Mouse (Mus musculus) gastrocnemius, adult 2 months (tissue): ENCODE data around the gene Zfp36l1. TPM values are rescaled to one million over a fixed set of nuclear protein-coding genes. Genes with fewer than 3 reads are reported as not detected.

ENCODE experiments used
- DNase-seq: peaks from one replicate; pipeline ENCODE4 v3.0.0; 2022
- H3K27ac ChIP-seq: fragments of 200-600 bp; 2 replicates; pipeline ENCODE4 v1.8.1; 2022; ENCODE audit warnings: mild to moderate bottlenecking
- H3K4me3 ChIP-seq: fragments of 200-600 bp; 2 replicates; pipeline ENCODE4 v1.8.1; 2022; ENCODE audit warnings: mild to moderate bottlenecking, moderate library complexity
- CTCF ChIP-seq: fragments of 200-600 bp; IDR thresholded peaks from 2 replicates; pipeline ENCODE4 v1.8.1; 2022; ENCODE audit warnings: antibody characterized with exemption, mild to moderate bottlenecking, moderate library complexity
- intact Hi-C: fragments of 180-260 bp; cut with DNase I; formaldehyde crosslinking; loops from one replicate; pipeline ENCODE4 v1.15.1; 2025
- total RNA-seq, 2 experiments: library from RNA; stranded (reverse); gene quantifications; 2 replicates each; pipeline ENCODE4 v1.2.3; 2021

Gene Zfp36l1
- total RNA-seq, 2 experiments from 2014 or later = 25.7 to 46.6 TPM

DNA sequence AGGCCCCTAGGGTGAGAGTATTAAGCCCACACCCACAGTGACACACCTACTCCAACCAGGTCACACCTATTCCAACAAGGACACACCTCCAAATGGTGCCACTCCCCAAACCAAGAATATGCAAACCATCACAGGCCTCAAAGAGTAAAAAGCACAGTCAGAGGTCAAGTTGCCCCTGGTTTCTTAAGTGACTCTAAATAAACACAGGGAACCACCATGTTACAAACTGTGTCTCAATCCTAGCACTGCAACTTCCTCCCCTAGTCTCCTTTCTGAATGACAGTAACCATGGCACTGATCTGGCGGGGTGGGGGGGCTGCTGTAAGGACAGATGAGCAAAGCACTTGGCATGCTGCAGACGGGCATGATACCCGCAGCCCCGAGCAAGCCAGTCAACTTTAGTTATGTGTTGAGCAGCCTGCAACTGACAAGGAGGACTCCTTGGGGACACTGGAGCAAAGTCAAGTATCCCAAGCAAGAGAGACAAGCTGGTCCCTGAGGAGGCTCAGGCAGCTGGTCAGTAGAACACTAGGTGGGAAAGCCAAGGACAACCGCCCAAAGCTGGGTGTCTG is 14.5 kb upstream of the Zfp36l1 start:
- no peak overlapping the region for H3K27ac ChIP-seq
- TF ChIP-seq CTCF = no peak
- DNase-seq = peak; percentile 10
- H3K4me3 ChIP-seq = no peak overlapping the region
- intact Hi-C loops = no loop called here

DNA sequence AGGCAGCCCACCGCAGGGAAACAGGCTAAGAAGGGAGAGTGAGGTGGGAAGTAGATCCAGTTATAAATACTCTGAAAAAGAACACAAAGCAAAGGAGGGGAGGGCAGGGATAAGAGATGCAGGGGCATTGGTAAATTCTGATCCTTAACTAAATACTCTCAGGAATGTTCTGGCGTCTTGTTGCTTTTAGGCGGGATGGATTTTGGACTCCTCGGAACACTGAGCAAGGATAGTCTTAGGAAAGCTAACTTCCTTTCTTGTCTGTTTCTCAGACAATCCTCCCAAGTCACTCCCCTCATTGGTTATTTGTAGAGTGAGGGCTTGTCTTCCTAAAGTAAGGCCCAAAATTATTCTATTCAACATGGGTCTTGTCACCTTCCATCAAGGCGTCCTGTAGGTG is 12.5 kb upstream of the Zfp36l1 start:
- no peak for TF ChIP-seq CTCF
- no peak overlapping the region for H3K27ac ChIP-seq
- H3K4me3 ChIP-seq = no peak overlapping the region
- no peak for DNase-seq
- intact Hi-C loops = no loop called here

DNA sequence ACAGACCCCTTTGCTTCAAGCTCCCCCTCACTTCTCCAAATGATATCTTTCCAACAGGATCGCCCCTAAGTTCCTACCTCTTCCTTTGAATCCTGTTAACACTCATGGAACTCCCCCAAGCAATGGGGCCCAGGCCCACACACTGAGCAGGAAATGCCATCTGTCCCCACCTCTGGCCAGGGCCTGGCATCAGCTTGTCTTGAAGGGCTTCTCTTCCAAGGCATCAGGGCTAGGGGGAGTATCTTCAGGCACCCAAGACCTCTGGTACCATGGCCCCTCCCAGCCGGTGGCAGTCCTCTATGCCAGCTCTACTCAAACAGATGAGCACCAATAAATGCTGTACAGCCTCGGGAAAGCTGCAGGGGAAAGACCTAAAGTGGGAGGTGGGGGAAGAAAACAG is 11.9 kb upstream of the Zfp36l1 start:
- Histone ChIP-seq H3K4me3 (no peak overlapping the region), H3K27ac (peak overlapping the region; percentile 69)
- intact Hi-C loops = no loop called here
- peak; percentile 18 for DNase-seq
- no peak for TF ChIP-seq CTCF

DNA sequence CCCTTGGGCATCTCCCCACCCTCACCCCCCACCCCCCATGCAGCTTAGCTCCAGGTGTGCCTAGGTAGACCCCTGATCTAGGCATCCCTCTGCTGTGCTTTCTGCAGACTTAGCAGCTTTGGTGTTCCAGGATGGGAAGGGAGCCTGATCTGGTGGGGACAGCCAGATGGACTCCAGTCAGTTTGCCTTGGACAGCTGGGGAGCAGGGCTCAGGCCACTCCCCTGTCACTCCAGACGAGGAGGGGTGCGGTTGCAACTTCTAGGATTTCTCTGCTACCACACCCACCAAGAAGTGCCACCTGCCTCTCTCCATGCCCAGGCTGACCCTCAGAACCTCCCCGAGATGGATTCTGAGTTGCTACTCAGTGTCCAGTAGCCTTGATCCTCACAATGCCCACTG is 11.4 kb upstream of the Zfp36l1 start:
- H3K27ac ChIP-seq = peak overlapping the region; percentile 69
- TF ChIP-seq CTCF = no peak

DNA sequence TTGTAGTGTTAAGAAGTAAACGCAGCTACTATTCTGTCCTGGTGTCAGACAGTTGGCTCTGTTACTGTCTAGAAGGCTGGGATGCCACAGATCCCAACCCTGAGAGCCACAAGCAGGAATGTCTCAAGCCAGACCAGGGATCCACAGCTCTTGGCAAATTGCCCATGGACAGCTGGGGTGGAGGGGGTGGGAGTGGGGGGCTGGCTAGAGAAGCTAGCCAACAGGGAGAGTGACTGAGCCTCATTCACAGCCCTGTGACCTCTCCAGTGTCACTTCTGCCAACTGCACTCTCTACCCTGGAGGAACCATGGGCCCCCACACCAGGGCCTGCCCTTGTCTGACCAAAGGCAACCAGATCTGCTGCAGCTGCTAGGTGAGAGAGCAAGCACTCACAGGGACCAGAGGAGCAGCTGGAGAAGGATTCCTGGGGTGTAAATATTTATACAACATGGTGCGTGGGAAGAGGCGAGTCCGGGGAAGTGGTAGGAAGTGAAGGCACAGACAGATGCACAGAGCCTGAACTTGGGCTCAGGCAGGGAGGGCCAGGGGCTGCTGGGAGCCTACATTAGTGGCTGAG is 10.5 kb upstream of the Zfp36l1 start:
- DNase-seq = peak; percentile 47
- Histone ChIP-seq H3K4me3 (no peak overlapping the region), H3K27ac (peak overlapping the region; percentile 69)
- no peak for TF ChIP-seq CTCF
- intact Hi-C loops = no loop called here

More for the DNA sequence above, 11.4 kb upstream of the Zfp36l1 start:
- intact Hi-C loops = no loop called here
- no peak overlapping the region for H3K4me3 ChIP-seq
- DNase-seq = peak; percentile 83

DNA sequence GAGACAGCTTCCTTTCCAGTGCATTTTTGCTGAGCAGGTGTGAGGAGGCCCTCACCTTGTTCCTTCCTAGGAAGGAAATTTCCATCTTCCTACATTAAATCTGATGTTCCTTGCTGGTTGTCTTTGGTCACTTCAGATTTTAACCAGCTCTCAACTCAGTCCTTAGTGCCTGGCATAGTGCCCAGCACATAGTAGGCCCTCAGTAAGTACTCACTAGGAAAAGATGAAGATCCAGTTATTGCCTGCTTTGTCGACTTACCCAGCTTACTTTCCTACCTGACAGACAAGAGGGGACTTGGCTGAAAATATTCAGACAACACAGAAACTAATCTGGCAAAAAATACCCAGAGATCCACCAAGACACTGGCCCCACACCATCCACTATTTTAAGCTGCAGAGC is 8.6 kb upstream of the Zfp36l1 start:
- no peak overlapping the region for H3K4me3 ChIP-seq
- intact Hi-C loops = no loop called here
- peak; percentile 7 for DNase-seq
- H3K27ac ChIP-seq = no peak overlapping the region
- no peak for TF ChIP-seq CTCF

DNA sequence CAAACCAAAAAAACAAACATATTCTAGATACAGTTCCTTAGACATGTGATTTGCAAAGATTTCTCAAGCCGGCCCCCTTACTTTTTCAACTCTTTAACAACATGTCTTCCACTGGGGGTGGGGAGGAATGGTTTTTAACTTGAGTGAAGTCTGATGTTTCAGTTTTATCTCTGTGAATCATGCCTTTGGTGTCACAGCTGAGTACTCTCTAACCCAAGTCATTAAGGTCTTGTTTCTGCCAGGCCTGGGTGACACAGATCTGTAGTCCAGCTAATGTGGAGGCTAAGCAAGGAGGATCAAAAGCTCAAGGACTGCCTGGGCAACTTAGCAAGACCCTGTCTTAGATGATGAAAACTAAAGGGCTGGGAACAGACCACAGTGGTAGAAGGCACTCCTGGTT is 5.8 kb upstream of the Zfp36l1 start:
- Histone ChIP-seq H3K27ac (no peak overlapping the region), H3K4me3 (no peak overlapping the region)
- no peak for TF ChIP-seq CTCF
- intact Hi-C loops = no loop called here
- no peak for DNase-seq

DNA sequence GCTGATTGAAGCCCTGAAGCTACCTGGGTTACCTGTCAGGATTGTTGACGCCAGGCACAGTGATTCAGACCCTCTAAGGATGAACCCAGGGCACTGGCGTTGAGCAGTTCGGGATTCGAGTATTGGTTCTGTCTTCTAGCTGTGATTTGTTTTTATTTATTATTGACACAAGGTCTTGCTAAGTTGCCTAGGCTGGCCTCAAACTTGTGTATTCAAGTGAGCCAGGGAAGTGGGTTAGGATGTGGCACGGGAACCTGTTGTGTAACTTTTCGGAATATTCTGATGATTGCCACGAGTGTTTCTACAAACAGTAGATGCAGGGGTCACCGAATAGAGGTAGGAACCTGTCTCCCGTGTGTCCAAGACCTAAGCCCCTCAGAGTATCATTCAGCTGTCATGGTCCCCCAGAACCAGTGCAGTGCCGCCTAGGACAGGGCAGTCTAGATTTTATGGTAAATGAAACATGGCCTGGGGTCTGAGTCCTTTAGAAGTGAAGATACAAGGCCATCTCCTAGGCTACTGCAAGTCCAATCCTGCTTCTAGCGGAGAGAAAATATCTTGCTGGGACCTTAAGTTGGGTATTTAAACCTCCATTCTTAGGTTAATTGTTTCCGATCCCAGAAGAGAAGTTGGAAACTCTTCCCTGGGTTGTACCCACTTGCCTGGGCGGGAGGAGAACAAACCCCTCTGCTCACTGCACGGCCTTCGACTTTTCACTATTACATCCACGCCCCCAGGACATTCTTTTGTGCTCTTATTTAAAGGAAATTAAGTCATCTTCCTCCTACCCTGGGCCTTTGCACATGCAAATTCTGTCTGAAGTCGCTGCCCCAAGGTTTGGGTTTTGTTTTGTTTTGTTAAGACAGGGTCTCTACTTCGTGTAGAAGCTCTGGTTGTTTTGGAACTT is 3.6 kb upstream of the Zfp36l1 start:
- Histone ChIP-seq H3K27ac (peak overlapping the region; percentile 99), H3K4me3 (peak overlapping the region; percentile 97)
- TF ChIP-seq CTCF = no peak
- intact Hi-C loops = loop anchor here (1.0 kb wide), 1 partner anchor 16 kb away; no protein-coding TSS in a partner anchor
- DNase-seq = peak; percentile 11

DNA sequence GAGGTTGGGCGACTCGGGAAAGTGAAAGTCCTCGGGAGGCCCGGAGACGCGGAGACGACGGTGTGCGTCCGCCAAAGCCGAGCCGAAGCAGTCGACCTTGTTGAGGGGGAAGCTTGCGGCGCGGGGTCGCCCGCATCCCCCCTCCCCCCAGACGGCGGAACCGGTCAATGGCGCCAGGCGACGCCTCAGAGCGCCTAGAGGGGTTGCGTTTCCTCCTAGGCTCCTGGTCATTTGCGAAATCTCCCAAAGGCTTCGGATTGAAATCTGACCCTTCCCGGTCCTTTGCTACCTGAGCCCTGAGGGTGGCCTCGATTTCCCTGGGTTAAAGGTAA is 3.0 kb upstream of the Zfp36l1 start:
- no peak for TF ChIP-seq CTCF
- peak overlapping the region; percentile 97 for H3K4me3 ChIP-seq
- peak overlapping the region; percentile 99 for H3K27ac ChIP-seq
- intact Hi-C loops = loop anchor here (1.0 kb wide), 1 partner anchor 16 kb away; no protein-coding TSS in a partner anchor
- no peak for DNase-seq

DNA sequence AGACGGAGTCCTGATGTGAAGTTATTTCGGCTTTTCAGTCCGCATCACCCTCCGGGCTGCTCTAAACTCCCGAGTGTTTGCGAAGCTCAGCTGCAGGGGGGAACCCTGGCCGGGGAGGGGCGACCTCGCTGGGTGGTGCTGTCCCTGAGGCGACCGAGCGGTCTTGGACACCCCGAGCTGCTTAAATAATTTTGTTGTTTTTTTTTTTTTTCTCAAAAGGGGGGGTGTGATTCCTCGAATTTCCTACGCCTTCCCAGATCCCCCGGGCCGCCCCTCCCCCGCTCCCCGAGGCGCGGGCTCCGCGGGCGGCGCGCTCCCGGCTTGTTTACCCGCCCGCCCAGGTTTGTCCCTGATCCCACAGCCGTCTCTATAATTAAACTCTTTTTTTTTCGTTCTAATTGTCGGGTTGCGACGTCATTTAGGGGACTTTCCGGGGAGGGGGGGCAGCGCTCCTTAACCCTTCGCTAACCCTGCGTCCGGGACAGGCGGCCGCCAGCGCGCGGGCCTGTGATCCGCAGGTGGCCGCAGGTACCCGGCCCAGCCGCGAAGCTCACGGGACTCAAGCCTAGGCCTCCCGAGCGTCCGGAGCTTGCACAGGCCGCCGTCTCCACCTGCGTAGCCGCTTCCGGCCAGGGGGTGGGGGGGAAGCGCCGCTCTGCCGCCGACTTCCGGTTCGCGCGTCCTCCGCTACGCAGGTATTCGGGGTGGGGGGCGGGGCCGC is 2.5 kb upstream of the Zfp36l1 start:
- no peak for TF ChIP-seq CTCF
- Histone ChIP-seq H3K27ac (peak overlapping the region; percentile 99), H3K4me3 (peak overlapping the region; percentile 97)
- DNase-seq = peak; percentile 92
- intact Hi-C loops = no loop called here

DNA sequence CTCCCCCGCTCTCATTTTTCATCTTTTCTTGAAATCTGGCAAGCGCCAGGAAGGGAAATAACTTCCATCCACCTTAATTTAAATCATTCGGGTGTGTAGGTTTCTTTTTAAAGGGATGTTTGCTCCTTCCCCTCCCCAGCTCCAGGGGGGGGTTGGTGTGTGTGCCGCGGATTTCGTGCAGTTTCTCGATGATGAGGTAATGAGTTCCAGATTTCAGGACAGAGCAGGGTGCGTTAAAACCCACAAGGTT is 2.0 kb upstream of the Zfp36l1 start:
- peak overlapping the region; percentile 99 for H3K27ac ChIP-seq
- DNase-seq = no peak
- H3K4me3 ChIP-seq = peak overlapping the region; percentile 97
- intact Hi-C loops = loop anchor here (5.0 kb wide), 3 partner anchors 148 to 358 kb away; no protein-coding TSS in a partner anchor
- TF ChIP-seq CTCF = no peak

DNA sequence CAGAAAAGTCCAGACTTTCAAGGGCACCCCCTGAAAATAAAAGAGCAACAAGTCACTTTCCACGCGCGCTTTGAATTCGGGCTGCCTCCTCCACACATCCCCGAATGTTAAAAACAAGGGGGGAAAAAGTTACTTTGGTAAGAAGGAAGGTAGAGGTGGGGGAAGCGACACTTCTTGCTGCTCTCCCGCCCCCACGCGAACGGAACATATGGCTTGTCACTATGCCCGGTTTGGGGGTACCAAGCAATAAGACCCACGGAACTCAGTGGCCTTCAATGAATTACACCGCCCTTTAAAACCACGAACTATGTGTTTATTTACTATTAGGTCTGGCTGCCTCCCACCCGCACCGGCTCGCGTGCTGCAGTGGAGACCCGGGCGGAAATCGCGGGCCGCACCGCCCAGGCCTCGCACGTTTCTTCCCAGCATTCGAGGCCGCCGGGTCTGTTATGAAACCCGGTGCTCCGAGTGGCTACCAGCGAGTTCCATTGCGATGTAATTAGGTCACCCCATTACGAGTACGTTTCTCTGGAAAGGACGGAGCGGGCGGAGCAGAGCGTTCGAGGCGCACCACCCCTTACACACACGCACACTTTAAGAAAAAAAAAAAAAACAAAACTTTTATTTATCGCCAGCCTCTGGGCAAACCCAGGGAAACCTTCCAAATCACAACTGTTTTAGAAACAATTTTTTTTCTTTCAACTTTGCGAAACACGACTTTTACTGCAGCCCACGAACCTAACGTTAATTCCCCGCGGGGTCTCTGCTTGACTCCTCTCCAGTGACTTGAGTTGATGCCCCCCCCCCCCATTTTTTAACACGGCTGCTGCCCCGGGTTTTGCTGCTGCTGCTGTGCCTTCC is 1.4 kb upstream of the Zfp36l1 start:
- H3K4me3 ChIP-seq = peak overlapping the region; percentile 97
- no peak for TF ChIP-seq CTCF
- peak; percentile 91 for DNase-seq
- H3K27ac ChIP-seq = peak overlapping the region; percentile 99
- intact Hi-C loops = loop anchor here (5.0 kb wide), 3 partner anchors 147 to 357 kb away; no protein-coding TSS in a partner anchor
